Mouse (Mus musculus): ENCODE data around the gene Krt81. TPM values are rescaled to one million over a fixed set of nuclear protein-coding genes. Genes with fewer than 3 reads are reported as not detected.
A peak's percentile ranks its signal among the peaks of the same experiment; 100 is the strongest.

Krt81 gene
- polyA plus RNA-seq, 2 experiments, result not detected

DNA sequence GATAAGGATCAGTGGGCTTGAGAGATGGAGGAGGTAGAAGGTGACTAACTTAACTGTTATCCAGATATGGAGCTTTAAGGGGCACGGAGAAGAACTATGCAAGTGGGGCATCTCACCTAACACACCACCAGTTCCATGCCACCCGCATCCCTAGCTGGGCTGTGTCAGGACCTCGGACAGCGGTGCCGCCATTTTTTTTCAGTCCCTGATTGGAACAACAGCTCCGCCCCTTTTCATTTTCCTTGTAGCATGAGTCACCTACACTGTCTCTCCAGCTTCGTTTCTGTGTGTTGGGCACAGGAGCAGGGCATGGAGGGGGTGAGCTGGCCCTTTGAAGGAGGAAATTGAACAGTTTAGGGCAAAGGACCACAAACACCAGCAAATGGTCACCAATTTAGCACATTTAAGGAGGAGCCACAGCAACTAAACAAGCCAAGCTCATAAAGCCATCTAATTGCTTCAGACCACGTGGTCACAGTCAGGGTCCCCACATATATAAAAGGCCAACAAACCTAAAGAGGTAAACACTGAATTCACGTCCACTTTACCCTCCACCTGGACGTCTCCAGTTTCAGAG is 9.5 kb upstream of the Krt81 start, which contains the start of gene Krt86:
Krt86 (plus strand) TSS at position 527 of the 577 bp plus-strand sequence.
- Histone ChIP-seq H3K9ac (replicated peaks) (no peak within 1 kb of the TSS), H3K9me3 (ENCODE audit: control insufficient read depth, low read length) (no peaks in the 10 kb centered on the region), H3K4me1 (replicated peaks; ENCODE audit: control insufficient read depth in 2 of 2, insufficient read depth in 2 of 2, low read length in 1 of 2) (no peaks in the 10 kb centered on the region), H3K4me2 (ENCODE audit: low read depth) (no peak within 1 kb of the TSS), H3K4me3 (ENCODE audit: insufficient read depth in 1 of 2, low read depth in 2 of 2, low read length in 2 of 2) (no peak within 1 kb of the TSS), H3K36me3 (replicated peaks; ENCODE audit: control insufficient read depth, insufficient read depth, low read depth) (no peaks in the 10 kb centered on the region), H3K27me3 (ENCODE audit: control insufficient read depth, insufficient read depth, low read length) (no peaks in the 10 kb centered on the region), H3K27ac (no peak within 1 kb of the TSS)
- no peak for TF ChIP-seq EP300 (IDR thresholded peaks at IDR 0.05; ENCODE audit: low read depth)
- no peak for TF ChIP-seq CTCF (IDR thresholded peaks at IDR 0.05; ENCODE audit: low read depth)
- DNase-seq (ENCODE audit: low read depth in 3 of 3, low spot score in 3 of 3) (peak in 1 of 3 experiments; percentile 14), ATAC-seq (ENCODE audit: insufficient read depth) (no peak)
- 22% methylated on average over 10 of the region's 10 CpGs for WGBS (ENCODE audit: insufficient replicate concordance)

DNA sequence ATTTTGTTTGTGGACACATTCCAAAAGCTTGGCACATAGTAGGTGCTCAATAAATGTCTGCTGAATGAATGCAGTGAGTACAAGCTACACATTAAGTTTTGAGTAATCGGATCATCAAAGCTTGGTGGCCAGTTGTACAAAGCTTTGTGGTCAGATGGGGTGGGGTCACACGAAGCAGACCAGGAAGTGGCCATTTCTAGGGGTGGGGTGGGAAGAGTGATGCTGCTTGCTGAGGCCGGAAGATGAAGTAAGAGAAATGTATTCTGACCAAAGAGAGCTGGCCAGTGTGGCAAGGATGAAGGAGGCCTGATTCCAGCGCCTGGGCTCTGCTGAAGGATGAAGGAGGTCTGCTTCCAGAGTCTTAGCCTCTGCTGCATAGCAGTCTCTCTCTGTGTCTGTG is 5.5 kb upstream of the Krt81 start:
- no peak for ATAC-seq (ENCODE audit: insufficient read depth)
- Histone ChIP-seq H3K4me3 (ENCODE audit: insufficient read depth in 1 of 2, low read depth in 2 of 2, low read length in 2 of 2) (no peak overlapping the region), H3K27me3 (ENCODE audit: control insufficient read depth, insufficient read depth, low read length) (no peaks in the 10 kb centered on the region), H3K36me3 (replicated peaks; ENCODE audit: control insufficient read depth, insufficient read depth, low read depth) (no peaks in the 10 kb centered on the region), H3K4me1 (replicated peaks; ENCODE audit: control insufficient read depth in 2 of 2, insufficient read depth in 2 of 2, low read length in 1 of 2) (no peaks in the 10 kb centered on the region), H3K9ac (replicated peaks) (no peak overlapping the region), H3K27ac (no peak overlapping the region), H3K4me2 (ENCODE audit: low read depth) (no peak overlapping the region), H3K9me3 (ENCODE audit: control insufficient read depth, low read length) (no peaks in the 10 kb centered on the region)
- WGBS (ENCODE audit: insufficient replicate concordance), result 42% methylated on average over 4 of the region's 4 CpGs
- DNase-seq (ENCODE audit: low read depth in 3 of 3, low spot score in 3 of 3), result no peak
- TF ChIP-seq EP300 (IDR thresholded peaks at IDR 0.05; ENCODE audit: low read depth) (no peak), CTCF (IDR thresholded peaks at IDR 0.05; ENCODE audit: low read depth) (no peak)

DNA sequence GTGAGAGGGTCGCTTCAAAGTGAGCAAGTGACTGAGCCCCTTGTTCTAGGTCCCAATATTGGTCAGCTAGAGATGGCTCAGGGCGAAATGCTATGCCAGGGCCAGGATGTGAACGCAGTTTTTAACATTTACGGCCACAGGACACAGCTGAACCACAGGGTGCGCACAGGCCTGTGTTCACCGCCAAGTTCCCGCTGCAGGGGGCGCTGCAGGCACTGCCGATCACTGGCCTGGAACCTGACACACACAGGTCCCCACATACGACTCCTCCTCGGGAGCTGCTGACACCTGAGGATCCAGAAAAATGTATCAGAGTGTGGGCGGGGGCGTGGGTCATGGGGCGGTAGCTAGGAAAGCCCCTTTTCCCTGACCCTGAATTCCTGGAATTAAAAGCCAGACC is 4.3 kb downstream of the Krt81 start:
- 62% methylated on average over 14 of the region's 14 CpGs for WGBS (ENCODE audit: insufficient replicate concordance)
- Histone ChIP-seq H3K9ac (replicated peaks) (no peak overlapping the region), H3K27ac (no peak overlapping the region), H3K4me2 (ENCODE audit: low read depth) (no peak overlapping the region), H3K4me1 (replicated peaks; ENCODE audit: control insufficient read depth in 2 of 2, insufficient read depth in 2 of 2, low read length in 1 of 2) (no peaks in the 10 kb centered on the region), H3K36me3 (replicated peaks; ENCODE audit: control insufficient read depth, insufficient read depth, low read depth) (no peaks in the 10 kb centered on the region), H3K27me3 (ENCODE audit: control insufficient read depth, insufficient read depth, low read length) (no peaks in the 10 kb centered on the region), H3K4me3 (ENCODE audit: insufficient read depth in 1 of 2, low read depth in 2 of 2, low read length in 2 of 2) (no peak overlapping the region), H3K9me3 (ENCODE audit: control insufficient read depth, low read length) (no peaks in the 10 kb centered on the region; the same call in 1 of the 2 replicates)
- ATAC-seq (ENCODE audit: insufficient read depth), result no peak
- no peak for DNase-seq (ENCODE audit: low read depth in 3 of 3, low spot score in 3 of 3)
- TF ChIP-seq EP300 (IDR thresholded peaks at IDR 0.05; ENCODE audit: low read depth) (no peak), CTCF (IDR thresholded peaks at IDR 0.05; ENCODE audit: low read depth) (peak; percentile 49)

DNA sequence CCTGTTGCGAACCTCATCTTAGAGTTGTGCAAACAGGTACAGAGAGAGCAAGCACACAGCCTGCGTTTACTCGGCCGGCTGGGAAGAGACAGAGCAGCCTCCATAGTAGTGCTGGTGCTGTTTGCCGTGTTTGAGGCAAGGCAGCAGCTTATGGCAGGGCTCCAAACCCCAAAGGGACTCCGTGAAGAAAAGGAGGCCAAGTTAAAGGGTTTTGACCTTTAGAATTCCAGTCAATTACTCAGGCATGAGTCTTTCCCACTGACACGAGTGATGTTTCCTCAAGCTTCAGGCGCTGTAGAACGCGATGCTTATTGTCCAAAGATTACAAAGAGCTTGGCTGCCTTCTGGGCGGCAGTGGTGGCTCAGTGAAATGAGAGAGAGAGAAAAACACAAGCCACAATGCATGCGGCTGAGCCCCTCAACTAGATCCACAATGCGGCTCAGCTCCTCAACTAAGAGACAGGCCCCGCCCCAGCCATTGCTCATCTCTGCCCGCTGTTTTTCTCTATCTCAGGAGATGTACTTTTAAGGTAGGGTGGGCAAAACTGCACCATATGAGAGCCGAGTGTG is 5.1 kb downstream of the Krt81 start:
- no peak overlapping the region for H3K4me2 ChIP-seq (ENCODE audit: low read depth)
- no peak overlapping the region for H3K4me3 ChIP-seq (ENCODE audit: insufficient read depth in 1 of 2, low read depth in 2 of 2, low read length in 2 of 2)
- H3K27ac ChIP-seq, result no peak overlapping the region
- no peaks in the 10 kb centered on the region for H3K4me1 ChIP-seq (replicated peaks; ENCODE audit: control insufficient read depth in 2 of 2, insufficient read depth in 2 of 2, low read length in 1 of 2)
- DNase-seq (ENCODE audit: low read depth in 3 of 3, low spot score in 3 of 3), result no peak
- WGBS (ENCODE audit: insufficient replicate concordance), result 67% methylated on average over 16 of the region's 16 CpGs
- no peaks in the 10 kb centered on the region for H3K36me3 ChIP-seq (replicated peaks; ENCODE audit: control insufficient read depth, insufficient read depth, low read depth)
- H3K9ac ChIP-seq (replicated peaks), result no peak overlapping the region
- no peaks in the 10 kb centered on the region; the same call in 1 of the 2 replicates for H3K9me3 ChIP-seq (ENCODE audit: control insufficient read depth, low read length)
- H3K27me3 ChIP-seq (ENCODE audit: control insufficient read depth, insufficient read depth, low read length), result no peaks in the 10 kb centered on the region
- no peak for ATAC-seq (ENCODE audit: insufficient read depth)
- TF ChIP-seq EP300 (IDR thresholded peaks at IDR 0.05; ENCODE audit: low read depth), result no peak
- no peak for TF ChIP-seq CTCF (IDR thresholded peaks at IDR 0.05; ENCODE audit: low read depth)

GRCm38 (mm10) chr15:101455891-101456290 is 7.7 kb downstream of the Krt81 start:
- no peak overlapping the region for H3K27ac ChIP-seq
- H3K9me3 ChIP-seq (ENCODE audit: control insufficient read depth, low read length), result no peaks in the 10 kb centered on the region; the same call in 1 of the 2 replicates
- ATAC-seq (ENCODE audit: insufficient read depth), result no peak
- no peak for DNase-seq (ENCODE audit: low read depth in 3 of 3, low spot score in 3 of 3)
- no peaks in the 10 kb centered on the region for H3K36me3 ChIP-seq (replicated peaks; ENCODE audit: control insufficient read depth, insufficient read depth, low read depth)
- 61% methylated on average over 6 of the region's 6 CpGs for WGBS (ENCODE audit: insufficient replicate concordance)
- TF ChIP-seq CTCF (IDR thresholded peaks at IDR 0.05; ENCODE audit: low read depth) (no peak), EP300 (IDR thresholded peaks at IDR 0.05; ENCODE audit: low read depth) (no peak)
- H3K9ac ChIP-seq (replicated peaks), result no peak overlapping the region
- H3K4me1 ChIP-seq (replicated peaks; ENCODE audit: control insufficient read depth in 2 of 2, insufficient read depth in 2 of 2, low read length in 1 of 2), result no peaks in the 10 kb centered on the region
- no peak overlapping the region for H3K4me3 ChIP-seq (ENCODE audit: insufficient read depth in 1 of 2, low read depth in 2 of 2, low read length in 2 of 2)
- no peak overlapping the region for H3K4me2 ChIP-seq (ENCODE audit: low read depth)
- H3K27me3 ChIP-seq (ENCODE audit: control insufficient read depth, insufficient read depth, low read length), result no peaks in the 10 kb centered on the region
